Comparison of ENCODE assay signal across 10 mouse cellular contexts in genomic region chr10:121796027-121796802, GRCm38 (mm10). TPM values are rescaled to one million over a fixed set of nuclear protein-coding genes. Genes with fewer than 3 reads are reported as not detected.
DNase-seq lines count a peak whose midpoint lies in the region; ATAC-seq and TF ChIP-seq lines count a peak whose summit lies in the region.
"Had no signal": no experiment of that assay in that cellular context is flagged by ENCODE, and none has a peak within 500 bp of the region (broad histone marks: within the 10 kb centered on the region; RNA-seq: fewer than 3 reads in every experiment).

No protein-coding gene starts in this region.

- WGBS in forebrain, embryonic 11.5 days: 83% methylated on average over 8 of the region's 8 CpGs
- 75% methylated on average over 8 of the region's 8 CpGs for WGBS in forebrain, postnatal 0 days
- WGBS in limb, embryonic 10.5 days: 90% methylated on average over 8 of the region's 8 CpGs

- H3K4me2 ChIP-seq in forebrain, embryonic 11.5 days (ENCODE audit: low read depth, low read length, severe bottlenecking): no peak overlapping the region
- no peak overlapping the region for H3K4me2 ChIP-seq in forebrain, postnatal 0 days (ENCODE audit: low read depth)
- H3K4me2 ChIP-seq: embryonic facial prominence, embryonic 13.5 days had no signal

- TF ChIP-seq CTCF in forebrain, postnatal 0 days (IDR thresholded peaks at IDR 0.05; ENCODE audit: low read depth): no peak

- H3K9ac ChIP-seq in forebrain, embryonic 11.5 days (ENCODE audit: low read length): no peak overlapping the region
- no peak overlapping the region for H3K9ac ChIP-seq in forebrain, postnatal 0 days
- H3K9ac ChIP-seq: embryonic facial prominence, embryonic 13.5 days had no signal

- no peaks in the 10 kb centered on the region for H3K4me1 ChIP-seq in forebrain, embryonic 11.5 days (replicated peaks; ENCODE audit: control insufficient read depth, insufficient read depth, low read length)
- no peaks in the 10 kb centered on the region for H3K4me1 ChIP-seq in forebrain, postnatal 0 days (ENCODE audit: insufficient read depth)
- H3K4me1 ChIP-seq in limb, embryonic 10.5 days: peaks cover 10% of the 10 kb centered on the region

- no peak overlapping the region for H3K4me3 ChIP-seq in forebrain, embryonic 11.5 days (ENCODE audit: low read depth, low read length)
- H3K4me3 ChIP-seq in forebrain, postnatal 0 days (ENCODE audit: low read depth, low read length): no peak overlapping the region
- no peak overlapping the region for H3K4me3 ChIP-seq in limb, embryonic 10.5 days
- H3K4me3 ChIP-seq: embryonic facial prominence, embryonic 13.5 days had no signal

- no peaks in the 10 kb centered on the region for H3K27me3 ChIP-seq in forebrain, embryonic 11.5 days (ENCODE audit: control insufficient read depth, insufficient read depth, low read length)
- H3K27me3 ChIP-seq in forebrain, postnatal 0 days (ENCODE audit: insufficient read depth, low read length): no peaks in the 10 kb centered on the region
- no peaks in the 10 kb centered on the region for H3K27me3 ChIP-seq in limb, embryonic 10.5 days (ENCODE audit: low read depth, poor library complexity, severe bottlenecking)
- H3K27me3 ChIP-seq: embryonic facial prominence, embryonic 13.5 days had no signal

- H3K27ac ChIP-seq in forebrain, embryonic 11.5 days (ENCODE audit: low read depth, low read length): no peak overlapping the region
- H3K27ac ChIP-seq in forebrain, postnatal 0 days (ENCODE audit: low read depth, low read length): no peak overlapping the region
- no peak overlapping the region; the same call in 1 of the 2 replicates for H3K27ac ChIP-seq in limb, embryonic 10.5 days
- H3K27ac ChIP-seq: embryonic facial prominence, embryonic 13.5 days had no signal

- H3K36me3 ChIP-seq in forebrain, embryonic 11.5 days (ENCODE audit: control insufficient read depth, insufficient read depth, low read length): no peaks in the 10 kb centered on the region; the same call in 1 of the 2 replicates
- peaks cover 35% of the 10 kb centered on the region for H3K36me3 ChIP-seq in forebrain, postnatal 0 days (ENCODE audit: insufficient read depth)
- peaks cover 11% of the 10 kb centered on the region; the same call in 1 of the 2 replicates for H3K36me3 ChIP-seq in limb, embryonic 10.5 days

- H3K9me3 ChIP-seq in forebrain, embryonic 11.5 days (ENCODE audit: control insufficient read depth, low read length): no peaks in the 10 kb centered on the region
- H3K9me3 ChIP-seq in forebrain, postnatal 0 days (ENCODE audit: low read length): no peaks in the 10 kb centered on the region
- no peaks in the 10 kb centered on the region for H3K9me3 ChIP-seq in limb, embryonic 10.5 days (replicated peaks)
- H3K9me3 ChIP-seq: embryonic facial prominence, embryonic 13.5 days had no signal

- DNase-seq in forebrain, embryonic 11.5 days (ENCODE audit: low spot score): peak; percentile 24
- DNase-seq in forebrain, postnatal 0 days: no peak
- peak; percentile 79 for DNase-seq in MN1 (ENCODE audit: low spot score)
- DNase-seq in kidney, postnatal 10 days: peak; percentile 21
- peak; percentile 73 to 75 for DNase-seq in monocyte, adult 2 months (ENCODE audit: low read depth in 1 of 2, low spot score in 2 of 2)
- no peak for DNase-seq in limb, embryonic 10.5 days (ENCODE audit: low spot score)
- DNase-seq in thymus, postnatal 14 days: no peak
- DNase-seq in cerebellum, adult 9-11 months: no peak
- DNase-seq: layer of hippocampus, postnatal 36 days had no signal

- no peak for ATAC-seq in forebrain, embryonic 11.5 days (replicated peaks; ENCODE audit: low FRiP score)
- no peak for ATAC-seq in forebrain, postnatal 0 days

RNA-seq across cellular contexts. Expression of gene BC048403, which starts 56.5 kb away (rescaled TPM):
- polyA plus RNA-seq in forebrain, embryonic 11.5 days (2014; fragmentation: Nextera tagmentation; extraction: Ambion mirVana): 2.5 and 3.5 TPM in 2 replicates
- total RNA-seq in forebrain, postnatal 0 days (2014; rRNA removed): 1.2 and 4.0 TPM in 2 replicates
- 1.7 and 2.3 TPM in 2 replicates for polyA plus RNA-seq in forebrain, postnatal 0 days (2015; fragmentation: Nextera tagmentation; extraction: Ambion mirVana)
- polyA plus RNA-seq in limb, embryonic 10.5 days (2016; fragmentation: Nextera tagmentation; extraction: Ambion mirVana): 2.8 and 2.9 TPM in 2 replicates

Comparison
In these comparisons a context has a peak if more than half of its experiments do, and no peak if none do; other contexts are left out.
1. DNase-seq: peak in forebrain, embryonic 11.5 days (single experiment), MN1 (single experiment), kidney, postnatal 10 days (single experiment) and monocyte, adult 2 months (2 of 2); none in forebrain, postnatal 0 days (single experiment), limb, embryonic 10.5 days (single experiment), thymus, postnatal 14 days (single experiment) and cerebellum, adult 9-11 months (single experiment).